Mouse (Mus musculus): ENCODE measurements around the gene Zfp354b. TPM values are rescaled to one million over a fixed set of nuclear protein-coding genes. Genes with fewer than 3 reads are reported as not detected.

The Zfp354b gene
- polyA plus RNA-seq, 1 experiment: 0.11 TPM

- Histone ChIP-seq H3K27me3 (ENCODE audit: control insufficient read depth, insufficient read depth, insufficient read length) (no peaks in the 10 kb centered on the region), H3K79me3 (ENCODE audit: low read depth) (no peaks in the 10 kb centered on the region), H3K36me3 (ENCODE audit: control insufficient read depth, insufficient read depth) (no peaks in the 10 kb centered on the region), H3K79me2 (ENCODE audit: control insufficient read depth, insufficient read depth) (no peaks in the 10 kb centered on the region), H3ac (ENCODE audit: control insufficient read depth, insufficient read length, low read depth) (no peak overlapping the region), H3K4me3 (ENCODE audit: insufficient read depth, poor library complexity, severe bottlenecking) (no peak overlapping the region)
- TF ChIP-seq MAX (IDR thresholded peaks at IDR 0.05) (no peak), MYOG (IDR thresholded peaks at IDR 0.05; ENCODE audit: control insufficient read depth, extremely low read depth, insufficient read length) (no peak), MYOD1 (IDR thresholded peaks at IDR 0.05; ENCODE audit: control insufficient read depth, insufficient read length, low read depth) (no peak), USF1 (IDR thresholded peaks at IDR 0.05; ENCODE audit: low read depth) (no peak), CEBPB (IDR thresholded peaks at IDR 0.05; ENCODE audit: low read depth) (no peak), CTCF (IDR thresholded peaks at IDR 0.05; ENCODE audit: control insufficient read depth, insufficient read depth, insufficient read length) (no peak)
Observed at GRCm38 (mm10) chr11:50886231-50886932, 45.1 kb downstream of the Zfp354b start.

- H3K4me3 ChIP-seq (ENCODE audit: insufficient read depth, poor library complexity, severe bottlenecking): no peak overlapping the region
- H3K36me3 ChIP-seq (ENCODE audit: control insufficient read depth, insufficient read depth): no peaks in the 10 kb centered on the region
- no peaks in the 10 kb centered on the region for H3K79me3 ChIP-seq (ENCODE audit: low read depth)
- no peaks in the 10 kb centered on the region for H3K79me2 ChIP-seq (ENCODE audit: control insufficient read depth, insufficient read depth)
- no peaks in the 10 kb centered on the region for H3K27me3 ChIP-seq (ENCODE audit: control insufficient read depth, insufficient read depth, insufficient read length)
- H3ac ChIP-seq (ENCODE audit: control insufficient read depth, insufficient read length, low read depth): no peak overlapping the region
- no peak for TF ChIP-seq MYOG (IDR thresholded peaks at IDR 0.05; ENCODE audit: control insufficient read depth, extremely low read depth, insufficient read length)
- no peak for TF ChIP-seq CEBPB (IDR thresholded peaks at IDR 0.05; ENCODE audit: low read depth)
- no peak for TF ChIP-seq CTCF (IDR thresholded peaks at IDR 0.05; ENCODE audit: control insufficient read depth, insufficient read depth, insufficient read length)
- no peak for TF ChIP-seq MAX (IDR thresholded peaks at IDR 0.05)
- TF ChIP-seq USF1 (IDR thresholded peaks at IDR 0.05; ENCODE audit: low read depth): no peak
- no peak for TF ChIP-seq FOSL1 (IDR thresholded peaks at IDR 0.05; ENCODE audit: insufficient read depth, low read length, poor library complexity, severe bottlenecking)
- TF ChIP-seq MYOD1 (IDR thresholded peaks at IDR 0.05; ENCODE audit: control insufficient read depth, insufficient read length, low read depth): no peak
Observed at GRCm38 (mm10) chr11:50883756-50884155, 47.7 kb downstream of the Zfp354b start.

GRCm38 (mm10) chr11:50878641-50879040 is 52.8 kb downstream of the Zfp354b start:
- TF ChIP-seq MYOD1 (IDR thresholded peaks at IDR 0.05; ENCODE audit: control insufficient read depth, insufficient read length, low read depth) (no peak), MAX (IDR thresholded peaks at IDR 0.05) (no peak), MYOG (IDR thresholded peaks at IDR 0.05; ENCODE audit: control insufficient read depth, extremely low read depth, insufficient read length) (no peak), CTCF (IDR thresholded peaks at IDR 0.05; ENCODE audit: control insufficient read depth, insufficient read depth, insufficient read length) (no peak), USF1 (IDR thresholded peaks at IDR 0.05; ENCODE audit: low read depth) (no peak), FOSL1 (IDR thresholded peaks at IDR 0.05; ENCODE audit: insufficient read depth, low read length, poor library complexity, severe bottlenecking) (no peak), CEBPB (IDR thresholded peaks at IDR 0.05; ENCODE audit: low read depth) (no peak)
- Histone ChIP-seq H3K36me3 (ENCODE audit: control insufficient read depth, insufficient read depth) (no peaks in the 10 kb centered on the region), H3K27me3 (ENCODE audit: control insufficient read depth, insufficient read depth, insufficient read length) (no peaks in the 10 kb centered on the region)

More at GRCm38 (mm10) chr11:50878641-50879040, 52.8 kb downstream of the Zfp354b start:
- no peaks in the 10 kb centered on the region for H3K79me3 ChIP-seq (ENCODE audit: low read depth)
- H3K79me2 ChIP-seq (ENCODE audit: control insufficient read depth, insufficient read depth): no peaks in the 10 kb centered on the region
- H3ac ChIP-seq (ENCODE audit: control insufficient read depth, insufficient read length, low read depth): no peak overlapping the region
- H3K4me3 ChIP-seq (ENCODE audit: insufficient read depth, poor library complexity, severe bottlenecking): no peak overlapping the region

Other genes starting within 250 kb of the Zfp354b start
- 1.6 TPM for gene Zfp354c, start 103.9 kb downstream of the Zfp354b start, polyA plus RNA-seq (2012; fragmentation: generic; extraction: Trizol)
- 0.01 TPM for gene Zfp879, start 90.1 kb downstream of the Zfp354b start, polyA plus RNA-seq (2012; fragmentation: generic; extraction: Trizol)
- not detected for gene Grm6, start 80.9 kb downstream of the Zfp354b start, polyA plus RNA-seq (2012; fragmentation: generic; extraction: Trizol)
- gene Zfp454, start 44.0 kb downstream of the Zfp354b start, polyA plus RNA-seq (2012; fragmentation: generic; extraction: Trizol): not detected
- gene Zfp2, start 15.5 kb downstream of the Zfp354b start, polyA plus RNA-seq (2012; fragmentation: generic; extraction: Trizol): 0.69 TPM
- not detected for gene 4933414I15Rik, start 12.1 kb upstream of the Zfp354b start, polyA plus RNA-seq (2012; fragmentation: generic; extraction: Trizol)
- gene Prop1, start 22.1 kb upstream of the Zfp354b start, polyA plus RNA-seq (2012; fragmentation: generic; extraction: Trizol): not detected
- not detected for gene Olfr1378, start 34.9 kb upstream of the Zfp354b start, polyA plus RNA-seq (2012; fragmentation: generic; extraction: Trizol)
- gene Olfr1377, start 50.3 kb upstream of the Zfp354b start, polyA plus RNA-seq (2012; fragmentation: generic; extraction: Trizol): not detected
- not detected for gene Olfr51, start 72.0 kb upstream of the Zfp354b start, polyA plus RNA-seq (2012; fragmentation: generic; extraction: Trizol)
- not detected for gene Olfr54, start 82.6 kb upstream of the Zfp354b start, polyA plus RNA-seq (2012; fragmentation: generic; extraction: Trizol)
- not detected for gene Olfr1375, start 116.5 kb upstream of the Zfp354b start, polyA plus RNA-seq (2012; fragmentation: generic; extraction: Trizol)
- gene Zfp354a, start 127.6 kb upstream of the Zfp354b start, polyA plus RNA-seq (2012; fragmentation: generic; extraction: Trizol): 0.88 TPM

All from C2C12 (cell line).